12 mouse cellular contexts compared by ENCODE assay signal in the genomic region with DNA sequence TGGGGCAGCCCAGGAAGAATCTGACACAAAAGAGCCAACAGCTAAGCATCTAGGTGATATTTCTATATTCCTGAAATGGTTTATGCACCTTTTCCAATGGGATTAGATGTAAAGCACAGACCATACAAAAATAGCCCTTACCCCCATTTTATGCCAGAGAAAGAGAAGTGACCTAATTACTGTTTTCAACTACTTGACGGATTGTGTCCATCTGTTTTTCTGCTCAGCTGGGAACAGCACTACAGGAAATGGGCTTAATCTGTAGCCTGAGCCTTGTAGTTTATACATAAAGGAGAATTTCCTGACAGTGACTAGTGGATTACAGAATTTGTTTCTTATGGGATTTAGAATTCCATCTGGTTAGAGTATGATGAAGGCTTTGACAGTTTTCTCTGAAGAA.
"Had no signal": no experiment of that assay in that cellular context is flagged by ENCODE, and none has a peak within 500 bp of the region (broad histone marks: within the 10 kb centered on the region; RNA-seq: fewer than 3 reads in every experiment).

No protein-coding gene starts in this region.

- ATAC-seq: midbrain, embryonic 13.5 days had no signal

- H3K4me1 ChIP-seq: limb, embryonic 13.5 days; midbrain, embryonic 13.5 days; neural tube, embryonic 15.5 days had no signal

- H3K4me3 ChIP-seq: limb, embryonic 13.5 days; midbrain, embryonic 13.5 days; myocyte; neural tube, embryonic 15.5 days had no signal

- H3K27me3 ChIP-seq: limb, embryonic 13.5 days; midbrain, embryonic 13.5 days; neural tube, embryonic 15.5 days had no signal

- H3K27ac ChIP-seq: limb, embryonic 13.5 days; liver, embryonic 14.5 days; midbrain, embryonic 13.5 days; neural tube, embryonic 15.5 days had no signal

- DNase-seq: kidney, postnatal 36 days; layer of hippocampus, adult 9-11 months; lung, adult 18-20 months; right cerebral cortex, postnatal 4 days; spleen, adult 18-20 months; thymus, adult 18-20 months; thymus, postnatal 14 days had no signal
